Mouse (Mus musculus) adipose tissue, adult 10 weeks (tissue): ENCODE data around the gene Ptger2. TPM values are rescaled to one million over a fixed set of nuclear protein-coding genes. Genes with fewer than 3 reads are reported as not detected.

Experiments used
- polyA plus RNA-seq: library from polyadenylated mRNA; stranded (reverse); fragments of 350-450 nt; fragmentation: Illumina TruSeq; extraction: RNeasy Lipid Tissue Mini Kit (QIAGEN cat#74804); gene quantifications from one replicate; pipeline ENCODE4 v1.2.3, GENCODE M21; 2014; ENCODE audit warnings: low read depth, low replicate concordance

The Ptger2 gene
- 1.8 TPM for polyA plus RNA-seq

GRCm38 (mm10) chr14:44987674-44988355 lies at the start of gene Ptger2:
Gene Ptger2, plus strand, starts transcription at chr14:44988195.

Other genes with a start within 250 kb of the Ptger2 start
- not detected for gene Gm8267, start 237.9 kb upstream of the Ptger2 start, polyA plus RNA-seq
- gene Ptgdr, start 128.8 kb upstream of the Ptger2 start, polyA plus RNA-seq, result not detected
- 5.9 TPM for gene Gpr137c, start 231.5 kb downstream of the Ptger2 start, polyA plus RNA-seq
- 51.4 TPM for gene Txndc16, start 232.1 kb downstream of the Ptger2 start, polyA plus RNA-seq